Mouse (Mus musculus) stomach, postnatal 0 days (tissue): Measurements from ENCODE around the gene Insl5. TPM values are rescaled to one million over a fixed set of nuclear protein-coding genes. Genes with fewer than 3 reads are reported as not detected.

ENCODE experiments used
- ATAC-seq: fragments of 200-750 bp; cut with Nextera tagmentation; 2 replicates; pipeline ENCODE4 v1.8.0; 2017; ENCODE audit not compliant: low FRiP score, low TSS enrichment
- DNase-seq: peaks from one replicate; pipeline ENCODE4 v3.0.0-alpha.2; 2016; ENCODE audit warnings: low spot score
- H3K27ac ChIP-seq: fragments of 300-500 bp; sonication (generic); replicated peaks from 2 replicates; pipeline ENCODE4 v1.5.1; 2014; ENCODE audit warnings: mild to moderate bottlenecking, control low read depth
- H3K27me3 ChIP-seq: fragments of 300-500 bp; sonication (generic); 2 replicates; pipeline ENCODE4 v1.6.1; 2014; ENCODE audit warnings: low read length; ENCODE audit not compliant: control insufficient read depth, insufficient read depth
- H3K36me3 ChIP-seq: fragments of 300-500 bp; sonication (generic); 2 replicates; pipeline ENCODE4 v1.6.1; 2014; ENCODE audit warnings: low read length, mixed read lengths; ENCODE audit not compliant: control insufficient read depth, insufficient read depth
- H3K4me1 ChIP-seq: fragments of 300-500 bp; sonication (generic); replicated peaks from 2 replicates; pipeline ENCODE4 v1.6.1; 2014; ENCODE audit warnings: antibody characterized with exemption; ENCODE audit not compliant: control insufficient read depth, insufficient read depth
- H3K4me2 ChIP-seq: fragments of 300-500 bp; sonication (generic); replicated peaks from 2 replicates; pipeline ENCODE4 v1.6.1; 2014; ENCODE audit warnings: low read depth, mild to moderate bottlenecking, control low read depth, moderate library complexity
- H3K4me3 ChIP-seq: fragments of 300-500 bp; sonication (generic); 2 replicates; pipeline ENCODE4 v1.5.1; 2014; ENCODE audit warnings: low read depth, low read length, control low read depth
- H3K9ac ChIP-seq: fragments of 300-500 bp; sonication (generic); 2 replicates; pipeline ENCODE4 v1.6.1; 2014; ENCODE audit warnings: mild to moderate bottlenecking, low read length, control low read depth, mixed read lengths
- H3K9me3 ChIP-seq: fragments of 300-500 bp; sonication (generic); 2 replicates; pipeline ENCODE4 v1.6.1; 2016; ENCODE audit warnings: low read length; ENCODE audit not compliant: control insufficient read depth
- CTCF ChIP-seq: IDR thresholded peaks from 2 replicates; pipeline ENCODE4 v1.5.1; 2016; ENCODE audit warnings: antibody characterized with exemption, low read depth, mild to moderate bottlenecking, moderate library complexity
- EP300 ChIP-seq: optimal IDR thresholded peaks from 2 replicates; pipeline ENCODE3; 2016; ENCODE audit warnings: antibody characterized with exemption
- WGBS: fragments of 180-500 bp; shearing (Covaris S2); extraction: QIAGEN DNeasy Blood & Tissue Kit; methylation state at CpG from one replicate; pipeline ENCODE4 v1.1.7; 2014; 5-methylcytosine and 5-hydroxymethylcytosine counted together
- polyA plus RNA-seq: library from polyadenylated mRNA; unstranded; fragments of >200 nt; fragmentation: Nextera tagmentation; extraction: Ambion mirVana; gene quantifications from 2 replicates; pipeline ENCODE4 v1.2.1, GENCODE M21; 2015

Insl5 gene
- not detected in 2 replicates for polyA plus RNA-seq

DNA sequence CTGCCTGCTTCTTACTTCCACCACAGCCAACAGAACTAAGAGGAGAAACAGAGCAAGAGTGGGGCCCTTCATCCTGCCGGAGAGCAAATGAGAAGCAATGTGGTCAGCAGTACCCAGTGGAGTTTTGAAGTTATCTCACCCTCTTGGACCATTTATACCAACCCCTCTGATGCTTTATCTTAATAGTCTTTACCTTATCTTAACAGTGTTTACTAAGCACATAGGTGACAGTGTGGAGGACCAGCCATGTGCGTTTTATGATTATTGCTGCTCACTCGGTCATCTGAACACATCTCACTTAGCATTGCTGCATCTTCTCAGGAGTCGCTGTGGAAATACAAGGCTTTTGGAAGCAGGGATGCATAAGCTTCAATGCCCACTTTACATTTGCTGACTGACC lies at the start of gene Insl5:
Gene Insl5, minus strand, starts transcription at position 222 of the 400 bp plus-strand sequence.
- TF ChIP-seq CTCF, result no peak
- TF ChIP-seq EP300, result no peak
- no peaks in the 10 kb centered on the region for H3K36me3 ChIP-seq
- no peaks in the 10 kb centered on the region for H3K27me3 ChIP-seq
- H3K27ac ChIP-seq, result no peak within 1 kb of the TSS
- no peak for DNase-seq
- H3K4me3 ChIP-seq, result no peak within 1 kb of the TSS
- WGBS, result 71% methylated on average over 4 of the region's 4 CpGs
- H3K4me1 ChIP-seq, result no peaks in the 10 kb centered on the region
- no peak within 1 kb of the TSS for H3K4me2 ChIP-seq
- no peak within 1 kb of the TSS for H3K9ac ChIP-seq
- no peaks in the 10 kb centered on the region for H3K9me3 ChIP-seq
- ATAC-seq, result no peak

GRCm38 (mm10) chr4:103070631-103071030 lies 44.0 kb upstream of the Insl5 start:
- H3K4me2 ChIP-seq, result no peak overlapping the region
- WGBS, result 81% methylated on average over 3 of the region's 3 CpGs
- ATAC-seq, result no peak
- no peak overlapping the region for H3K27ac ChIP-seq
- no peaks in the 10 kb centered on the region for H3K27me3 ChIP-seq
- H3K36me3 ChIP-seq, result no peaks in the 10 kb centered on the region
- DNase-seq, result no peak
- H3K9me3 ChIP-seq, result no peaks in the 10 kb centered on the region
- TF ChIP-seq EP300, result no peak
- TF ChIP-seq CTCF, result no peak
- no peak overlapping the region for H3K4me3 ChIP-seq
- H3K4me1 ChIP-seq, result no peaks in the 10 kb centered on the region
- H3K9ac ChIP-seq, result no peak overlapping the region

DNA sequence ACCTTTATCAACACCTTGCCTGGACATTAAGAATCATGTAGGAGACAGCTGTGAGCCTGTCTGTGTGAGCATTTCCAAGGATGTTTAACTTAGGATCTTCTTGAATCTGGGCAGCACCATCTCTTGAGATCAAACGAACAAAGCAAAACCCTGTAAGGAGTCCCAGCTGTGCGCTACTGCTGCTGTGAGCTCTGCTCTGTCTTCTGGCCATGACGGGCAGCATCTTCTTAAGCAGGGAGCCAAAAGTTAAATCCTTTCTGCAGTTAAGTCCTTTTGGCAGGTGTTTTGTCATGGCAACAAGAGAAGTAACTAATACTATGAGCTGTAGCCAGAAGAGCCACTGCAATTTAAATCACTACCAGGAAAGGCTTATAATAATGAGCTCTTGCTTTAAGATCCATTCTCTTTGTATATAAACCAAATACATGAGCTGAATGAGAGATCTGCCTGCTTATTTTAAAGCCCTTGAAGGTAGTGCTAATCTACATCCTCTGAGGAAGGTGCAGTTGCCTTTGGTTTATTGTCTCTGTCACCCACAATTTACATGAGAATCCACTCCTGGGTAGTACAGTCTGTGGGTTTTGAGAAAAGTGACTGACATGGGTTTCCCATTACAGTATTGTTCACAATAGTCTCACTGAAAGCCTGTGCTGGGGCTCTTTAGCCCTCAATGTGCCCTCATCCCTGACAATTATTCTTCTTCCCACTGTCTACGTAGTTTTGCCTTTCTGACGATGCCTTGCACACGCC lies 41.4 kb upstream of the Insl5 start:
- WGBS, result 68% methylated on average over 6 of the region's 6 CpGs
- DNase-seq (no peak), ATAC-seq (no peak)
- Histone ChIP-seq H3K9ac (no peak overlapping the region), H3K27me3 (no peaks in the 10 kb centered on the region), H3K9me3 (no peaks in the 10 kb centered on the region), H3K4me3 (no peak overlapping the region), H3K4me1 (no peaks in the 10 kb centered on the region), H3K27ac (no peak overlapping the region), H3K4me2 (no peak overlapping the region), H3K36me3 (no peaks in the 10 kb centered on the region)
- no peak for TF ChIP-seq CTCF
- TF ChIP-seq EP300, result no peak

- Histone ChIP-seq H3K9me3 (no peaks in the 10 kb centered on the region), H3K36me3 (no peaks in the 10 kb centered on the region), H3K4me3 (no peak overlapping the region), H3K4me1 (no peaks in the 10 kb centered on the region), H3K27ac (no peak overlapping the region), H3K9ac (no peak overlapping the region), H3K27me3 (no peaks in the 10 kb centered on the region), H3K4me2 (no peak overlapping the region)
- TF ChIP-seq EP300 (no peak), CTCF (no peak)
- DNase-seq (no peak), ATAC-seq (no peak)
- 64% methylated on average over 5 of the region's 5 CpGs for WGBS
Observed at GRCm38 (mm10) chr4:103064976-103065375, 38.3 kb upstream of the Insl5 start.

DNA sequence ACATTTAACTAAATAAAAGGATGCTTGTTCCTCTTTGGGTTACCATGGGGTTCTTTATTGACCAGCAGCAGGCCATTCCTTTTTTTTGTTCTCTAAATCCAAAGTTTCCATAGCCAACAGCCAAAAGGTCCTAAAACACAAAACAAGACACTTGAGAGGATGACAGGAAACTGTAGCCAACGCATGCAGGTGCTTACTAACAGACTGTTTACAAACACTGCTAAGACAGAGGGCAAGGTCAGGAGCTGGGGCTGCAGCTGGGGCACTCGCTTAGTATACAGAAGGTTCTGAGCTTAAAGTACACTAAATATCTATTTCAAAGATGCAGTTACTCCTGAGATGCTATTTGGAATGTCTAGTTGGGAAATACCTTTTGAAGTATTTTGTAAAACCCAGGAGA lies 37.8 kb upstream of the Insl5 start:
- H3K36me3 ChIP-seq, result no peaks in the 10 kb centered on the region
- H3K4me2 ChIP-seq, result no peak overlapping the region
- no peak overlapping the region for H3K27ac ChIP-seq
- H3K9me3 ChIP-seq, result no peaks in the 10 kb centered on the region
- H3K27me3 ChIP-seq, result no peaks in the 10 kb centered on the region
- H3K9ac ChIP-seq, result no peak overlapping the region
- 55% methylated on average over 2 of the region's 2 CpGs for WGBS
- ATAC-seq (no peak), DNase-seq (no peak)
- H3K4me3 ChIP-seq, result no peak overlapping the region
- no peaks in the 10 kb centered on the region for H3K4me1 ChIP-seq
- TF ChIP-seq EP300, result no peak
- no peak for TF ChIP-seq CTCF

GRCm38 (mm10) chr4:103056909-103057308 lies 30.3 kb upstream of the Insl5 start:
- WGBS, result 86% methylated on average over 5 of the region's 5 CpGs

More at GRCm38 (mm10) chr4:103056909-103057308, 30.3 kb upstream of the Insl5 start:
- DNase-seq, result no peak
- H3K4me1 ChIP-seq, result no peaks in the 10 kb centered on the region
- no peak overlapping the region for H3K9ac ChIP-seq
- no peak for TF ChIP-seq CTCF
- no peak for TF ChIP-seq EP300
- H3K4me2 ChIP-seq, result no peak overlapping the region
- no peak overlapping the region for H3K4me3 ChIP-seq
- no peaks in the 10 kb centered on the region for H3K9me3 ChIP-seq
- no peaks in the 10 kb centered on the region for H3K36me3 ChIP-seq
- no peaks in the 10 kb centered on the region for H3K27me3 ChIP-seq
- no peak for ATAC-seq
- no peak overlapping the region for H3K27ac ChIP-seq
